ENCODE assay signal across 8 mouse cellular contexts in genomic region chr7:137318924-137319885, GRCm38 (mm10). TPM values are rescaled to one million over a fixed set of nuclear protein-coding genes. Genes with fewer than 3 reads are reported as not detected.
DNase-seq lines count a peak whose midpoint lies in the region; ATAC-seq and TF ChIP-seq lines count a peak whose summit lies in the region.

No protein-coding gene starts in this region.

- no peak overlapping the region for H3K4me3 ChIP-seq in embryonic fibroblast, embryonic 13.5 days (ENCODE audit: insufficient read depth, low read length)
- H3K4me3 ChIP-seq in intestine, embryonic 15.5 days (replicated peaks), result no peak overlapping the region; the same call in 1 of the 2 replicates
- H3K4me3 ChIP-seq in midbrain, embryonic 12.5 days, result peak overlapping the region; percentile 86

- H3K4me2 ChIP-seq in intestine, embryonic 15.5 days (replicated peaks), result peak overlapping the region; percentile 37
- peak overlapping the region; percentile 70 for H3K4me2 ChIP-seq in midbrain, embryonic 12.5 days (replicated peaks)

- H3K27me3 ChIP-seq in intestine, embryonic 15.5 days (replicated peaks), result peaks cover 97% of the 10 kb centered on the region
- peaks cover 88% of the 10 kb centered on the region for H3K27me3 ChIP-seq in midbrain, embryonic 12.5 days

- no peaks in the 10 kb centered on the region for H3K36me3 ChIP-seq in intestine, embryonic 15.5 days
- no peaks in the 10 kb centered on the region for H3K36me3 ChIP-seq in midbrain, embryonic 12.5 days

- no peak overlapping the region for H3K9ac ChIP-seq in intestine, embryonic 15.5 days
- no peak overlapping the region; the same call in 1 of the 2 replicates for H3K9ac ChIP-seq in midbrain, embryonic 12.5 days (replicated peaks)

- ATAC-seq in intestine, embryonic 15.5 days, result no peak; the same call in 1 of the 2 replicates
- no peak for ATAC-seq in midbrain, embryonic 12.5 days (ENCODE audit: low FRiP score, low read depth)

- no peak for TF ChIP-seq POLR2A in embryonic fibroblast, embryonic 13.5 days (IDR thresholded peaks at IDR 0.05; ENCODE audit: low read depth, low read length)

- intact Hi-C loops in heart, postnatal 25 days (cut with DNase I), result loop anchor here (1.0 to 5.0 kb wide), 4 partner anchors 73 to 1257 kb away; no protein-coding TSS in a partner anchor

- H3K9me3 ChIP-seq in intestine, embryonic 15.5 days, result no peaks in the 10 kb centered on the region
- no peaks in the 10 kb centered on the region for H3K9me3 ChIP-seq in midbrain, embryonic 12.5 days

- 2% methylated on average over 48 of the region's 48 CpGs for WGBS in intestine, embryonic 15.5 days
- WGBS in midbrain, embryonic 12.5 days, result under 1% methylated on average over 48 of the region's 48 CpGs

- TF ChIP-seq CTCF in embryonic fibroblast, embryonic 13.5 days (IDR thresholded peaks at IDR 0.05; ENCODE audit: borderline replicate concordance, insufficient read depth, low read length), result peak; percentile 48

- no peaks in the 10 kb centered on the region for H3K4me1 ChIP-seq in embryonic fibroblast, embryonic 13.5 days (ENCODE audit: control insufficient read depth, insufficient read depth, low read length)
- peaks cover 41% of the 10 kb centered on the region for H3K4me1 ChIP-seq in intestine, embryonic 15.5 days (replicated peaks)
- peaks cover 64% of the 10 kb centered on the region for H3K4me1 ChIP-seq in midbrain, embryonic 12.5 days

- H3K27ac ChIP-seq in embryonic fibroblast, embryonic 13.5 days (ENCODE audit: insufficient read depth, low read length), result no peak overlapping the region
- H3K27ac ChIP-seq in intestine, embryonic 15.5 days, result no peak overlapping the region
- peak overlapping the region; percentile 98 for H3K27ac ChIP-seq in midbrain, embryonic 12.5 days (replicated peaks)

- peak; percentile 54 to 80 for DNase-seq in heart, adult 18-20 months
- no peak for DNase-seq in heart, postnatal 25 days (ENCODE audit: low spot score)
- DNase-seq in Muller cell, postnatal 12 days (ENCODE audit: inconsistent ontology term), result peak; percentile 54
- DNase-seq in yolk sac, embryonic 10.5 days (ENCODE audit: low spot score), result peak; percentile 46
- DNase-seq in spleen, postnatal 36 days (ENCODE audit: low spot score in 2 of 2), result no peak

RNA-seq across cellular contexts. Expression of gene Ebf3, which starts 5.0 kb away (rescaled TPM):
- total RNA-seq in heart, adult 18-20 months (2021), result 1 to 10 TPM; 4.7 to 5.5 TPM
- total RNA-seq in heart, postnatal 25 days (2021), result 10 to 100 TPM in 1 of 2 experiments, 1 to 10 TPM in 1; 8.9 to 10.9 TPM
- 12.9 and 17.0 TPM in 2 replicates for polyA plus RNA-seq in embryonic fibroblast, embryonic 13.5 days (2011; ENCODE audit: insufficient read length, low read depth, missing spikeins)
- polyA plus RNA-seq in intestine, embryonic 15.5 days (2015; fragmentation: Nextera tagmentation; extraction: Ambion mirVana), result 0.88 and 1.3 TPM in 2 replicates
- 23.3 and 24.9 TPM in 2 replicates for polyA plus RNA-seq in midbrain, embryonic 12.5 days (2016; fragmentation: Nextera tagmentation; extraction: Ambion mirVana)

Comparison
In these comparisons a context has a peak if more than half of its experiments do, and no peak if none do; other contexts are left out.
1. DNase-seq: peak in heart, adult 18-20 months (2 of 2), Muller cell, postnatal 12 days (single experiment) and yolk sac, embryonic 10.5 days (single experiment); none in heart, postnatal 25 days (single experiment) and spleen, postnatal 36 days (0 of 2).